Mouse (Mus musculus): ENCODE results near the gene Pcdh15. TPM values are rescaled to one million over a fixed set of nuclear protein-coding genes. Genes with fewer than 3 reads are reported as not detected.

Gene Pcdh15
- polyA plus RNA-seq, 1 experiment from 2014 or later, result 0.68 TPM

DNA sequence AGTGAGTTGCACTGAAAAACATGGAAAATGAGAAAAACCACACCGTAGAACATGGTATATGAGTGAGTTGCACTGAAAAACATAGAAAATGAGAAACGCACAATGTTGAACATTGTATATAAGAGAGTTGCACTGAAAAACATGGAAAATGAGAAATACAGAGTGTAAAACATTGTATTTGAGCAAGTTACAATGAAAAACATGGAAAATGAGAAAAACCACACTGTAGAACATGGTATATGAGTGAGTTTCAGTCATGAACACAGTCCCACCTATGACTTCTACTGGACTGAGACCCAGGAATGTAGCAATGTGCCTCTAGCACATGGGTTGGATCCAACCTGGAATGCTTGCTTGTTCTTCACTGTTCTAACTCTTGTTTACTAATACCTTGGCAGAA, 279.9 kb downstream of the Pcdh15 start:
- no peak overlapping the region for H3K27ac ChIP-seq (replicated peaks)
- DNase-seq (ENCODE audit: low spot score) (no peak), ATAC-seq (ENCODE audit: low FRiP score, low TSS enrichment) (no peak)
- no peak overlapping the region for H3K4me2 ChIP-seq (replicated peaks; ENCODE audit: low read depth)
- TF ChIP-seq EP300 (optimal IDR thresholded peaks at IDR 0.05) (no peak), CTCF (IDR thresholded peaks at IDR 0.05; ENCODE audit: low read depth) (no peak)
- H3K36me3 ChIP-seq (ENCODE audit: control insufficient read depth, insufficient read depth, low read length), result no peaks in the 10 kb centered on the region
- no peaks in the 10 kb centered on the region for H3K27me3 ChIP-seq (ENCODE audit: control insufficient read depth, insufficient read depth, low read length)
- H3K4me1 ChIP-seq (replicated peaks; ENCODE audit: control insufficient read depth, insufficient read depth), result no peaks in the 10 kb centered on the region
- H3K9me3 ChIP-seq (ENCODE audit: control insufficient read depth, low read length), result no peaks in the 10 kb centered on the region
- 89% methylated on average over 2 of the region's 2 CpGs for WGBS
- H3K9ac ChIP-seq (ENCODE audit: low read length), result no peak overlapping the region
- H3K4me3 ChIP-seq (ENCODE audit: low read depth, low read length), result no peak overlapping the region

DNA sequence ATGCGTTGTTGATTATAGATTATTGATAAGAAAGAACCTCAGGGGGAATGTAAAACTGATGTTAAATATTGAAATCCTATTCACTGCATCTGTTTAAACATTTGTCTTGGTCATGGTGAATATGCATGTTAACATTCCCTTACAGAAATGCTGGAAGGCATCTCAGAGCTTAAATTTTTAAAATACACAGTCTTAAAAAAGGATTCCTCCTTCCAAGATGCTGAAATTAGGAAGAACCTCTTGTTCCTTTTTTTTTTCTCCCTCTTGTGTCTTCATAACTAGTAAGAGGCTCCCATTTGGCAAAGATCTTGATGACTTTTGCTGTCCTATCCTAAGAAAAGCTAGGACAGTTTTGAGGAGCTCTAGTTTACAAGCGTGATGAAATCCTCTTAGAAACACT, 284.9 kb downstream of the Pcdh15 start:
- Histone ChIP-seq H3K9me3 (ENCODE audit: control insufficient read depth, low read length) (no peaks in the 10 kb centered on the region), H3K27me3 (ENCODE audit: control insufficient read depth, insufficient read depth, low read length) (no peaks in the 10 kb centered on the region), H3K4me1 (replicated peaks; ENCODE audit: control insufficient read depth, insufficient read depth) (no peaks in the 10 kb centered on the region), H3K9ac (ENCODE audit: low read length) (no peak overlapping the region), H3K4me2 (replicated peaks; ENCODE audit: low read depth) (no peak overlapping the region), H3K27ac (replicated peaks) (no peak overlapping the region), H3K4me3 (ENCODE audit: low read depth, low read length) (no peak overlapping the region), H3K36me3 (ENCODE audit: control insufficient read depth, insufficient read depth, low read length) (no peaks in the 10 kb centered on the region)
- ATAC-seq (ENCODE audit: low FRiP score, low TSS enrichment) (no peak), DNase-seq (ENCODE audit: low spot score) (no peak)
- 83% methylated on average over 2 of the region's 2 CpGs for WGBS
- TF ChIP-seq EP300 (optimal IDR thresholded peaks at IDR 0.05), result no peak
- TF ChIP-seq CTCF (IDR thresholded peaks at IDR 0.05; ENCODE audit: low read depth), result no peak

DNA sequence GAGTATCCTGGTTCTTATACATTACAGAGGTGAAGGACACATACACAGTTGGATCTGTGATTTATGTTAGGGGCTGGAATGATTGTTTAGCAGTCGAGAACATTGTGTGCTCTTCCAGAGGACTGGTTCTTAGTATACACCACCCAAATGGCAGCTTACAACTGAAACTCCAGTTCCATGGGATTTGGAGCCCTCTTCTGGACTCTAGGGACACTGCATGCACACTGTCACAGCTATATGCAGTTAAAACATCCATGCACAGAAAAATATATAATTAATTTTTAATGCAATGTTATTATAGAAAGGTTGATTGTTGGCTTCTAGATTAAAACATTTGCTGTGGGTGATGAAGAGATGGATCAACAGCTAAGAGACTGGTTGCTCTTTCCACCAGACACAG, 301.3 kb downstream of the Pcdh15 start:
- H3K27ac ChIP-seq (replicated peaks), result no peak overlapping the region
- WGBS, result 74% methylated on average over 1 of the region's 1 CpGs
- no peaks in the 10 kb centered on the region for H3K9me3 ChIP-seq (ENCODE audit: control insufficient read depth, low read length)
- no peak for TF ChIP-seq EP300 (optimal IDR thresholded peaks at IDR 0.05)
- TF ChIP-seq CTCF (IDR thresholded peaks at IDR 0.05; ENCODE audit: low read depth), result peak; percentile 58
- no peak for ATAC-seq (ENCODE audit: low FRiP score, low TSS enrichment)
- no peak for DNase-seq (ENCODE audit: low spot score)
- no peaks in the 10 kb centered on the region for H3K36me3 ChIP-seq (ENCODE audit: control insufficient read depth, insufficient read depth, low read length)
- H3K4me3 ChIP-seq (ENCODE audit: low read depth, low read length), result no peak overlapping the region
- no peaks in the 10 kb centered on the region for H3K27me3 ChIP-seq (ENCODE audit: control insufficient read depth, insufficient read depth, low read length)
- no peak overlapping the region for H3K4me2 ChIP-seq (replicated peaks; ENCODE audit: low read depth)
- no peaks in the 10 kb centered on the region for H3K4me1 ChIP-seq (replicated peaks; ENCODE audit: control insufficient read depth, insufficient read depth)
- no peak overlapping the region for H3K9ac ChIP-seq (ENCODE audit: low read length)

DNA sequence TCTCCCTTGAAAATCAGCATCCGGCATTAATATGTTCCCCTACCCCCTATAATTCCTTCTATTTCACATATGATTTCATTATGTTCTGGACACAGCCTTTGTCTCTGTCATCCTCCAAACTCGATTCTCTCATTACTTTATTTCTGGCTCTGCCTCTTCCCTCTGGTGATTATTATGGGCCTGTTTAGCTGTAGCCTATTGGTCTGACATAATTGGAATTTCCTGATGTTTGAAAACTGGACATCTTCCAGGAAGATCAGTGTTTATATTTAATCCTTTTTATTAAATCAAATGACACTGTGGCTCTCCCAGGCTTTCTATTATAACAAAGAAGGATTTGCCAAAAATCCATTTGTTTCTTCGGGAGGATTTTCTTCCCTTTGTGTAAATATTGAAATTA, 326.3 kb downstream of the Pcdh15 start:
- H3K9me3 ChIP-seq (ENCODE audit: control insufficient read depth, low read length), result no peaks in the 10 kb centered on the region
- H3K27ac ChIP-seq (replicated peaks), result no peak overlapping the region
- ATAC-seq (ENCODE audit: low FRiP score, low TSS enrichment), result no peak
- no peak for DNase-seq (ENCODE audit: low spot score)
- no peak overlapping the region for H3K4me3 ChIP-seq (ENCODE audit: low read depth, low read length)
- WGBS, result 39% methylated on average over 3 of the region's 3 CpGs
- H3K36me3 ChIP-seq (ENCODE audit: control insufficient read depth, insufficient read depth, low read length), result no peaks in the 10 kb centered on the region
- no peak overlapping the region for H3K4me2 ChIP-seq (replicated peaks; ENCODE audit: low read depth)
- no peaks in the 10 kb centered on the region for H3K4me1 ChIP-seq (replicated peaks; ENCODE audit: control insufficient read depth, insufficient read depth)
- H3K9ac ChIP-seq (ENCODE audit: low read length), result no peak overlapping the region
- H3K27me3 ChIP-seq (ENCODE audit: control insufficient read depth, insufficient read depth, low read length), result no peaks in the 10 kb centered on the region
- TF ChIP-seq CTCF (IDR thresholded peaks at IDR 0.05; ENCODE audit: low read depth), result no peak
- TF ChIP-seq EP300 (optimal IDR thresholded peaks at IDR 0.05), result no peak

- no peak overlapping the region for H3K9ac ChIP-seq (ENCODE audit: low read length)
- no peak for DNase-seq (ENCODE audit: low spot score)
- no peaks in the 10 kb centered on the region for H3K9me3 ChIP-seq (ENCODE audit: control insufficient read depth, low read length)
- H3K4me3 ChIP-seq (ENCODE audit: low read depth, low read length), result no peak overlapping the region
- no peak for ATAC-seq (ENCODE audit: low FRiP score, low TSS enrichment)
- no peak overlapping the region for H3K27ac ChIP-seq (replicated peaks)
- TF ChIP-seq EP300 (optimal IDR thresholded peaks at IDR 0.05) (no peak), CTCF (IDR thresholded peaks at IDR 0.05; ENCODE audit: low read depth) (no peak)
- H3K36me3 ChIP-seq (ENCODE audit: control insufficient read depth, insufficient read depth, low read length), result no peaks in the 10 kb centered on the region
- WGBS, result 86% methylated on average over 3 of the region's 3 CpGs
- H3K4me2 ChIP-seq (replicated peaks; ENCODE audit: low read depth), result no peak overlapping the region
- H3K4me1 ChIP-seq (replicated peaks; ENCODE audit: control insufficient read depth, insufficient read depth), result no peaks in the 10 kb centered on the region
- H3K27me3 ChIP-seq (ENCODE audit: control insufficient read depth, insufficient read depth, low read length), result no peaks in the 10 kb centered on the region
These were observed 332.2 kb downstream of the Pcdh15 start for GRCm38 (mm10) chr10:73431345-73431744.

DNA sequence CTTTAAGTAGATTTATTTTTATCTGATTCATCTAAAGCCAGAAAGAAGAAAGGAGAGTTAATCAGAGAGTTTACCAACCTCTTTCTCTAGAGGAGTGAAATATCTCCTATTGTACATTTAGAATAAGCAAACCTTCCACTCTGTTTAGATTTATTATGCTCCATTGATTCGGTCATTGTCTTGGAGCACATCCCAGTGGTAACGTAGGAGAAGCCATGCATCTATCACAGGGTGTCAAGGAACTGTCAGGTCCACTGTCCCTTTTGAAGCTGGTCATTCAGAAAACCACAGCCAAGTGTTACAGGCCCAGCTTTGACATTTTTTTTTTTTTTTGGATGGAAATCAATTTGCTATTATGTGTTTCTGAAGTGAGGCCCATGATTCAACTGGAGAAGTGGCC, 384.9 kb downstream of the Pcdh15 start:
- WGBS, result 34% methylated on average over 2 of the region's 2 CpGs
- H3K9ac ChIP-seq (ENCODE audit: low read length), result no peak overlapping the region
- H3K27me3 ChIP-seq (ENCODE audit: control insufficient read depth, insufficient read depth, low read length), result no peaks in the 10 kb centered on the region
- H3K27ac ChIP-seq (replicated peaks), result no peak overlapping the region
- no peaks in the 10 kb centered on the region for H3K4me1 ChIP-seq (replicated peaks; ENCODE audit: control insufficient read depth, insufficient read depth)
- no peak for TF ChIP-seq EP300 (optimal IDR thresholded peaks at IDR 0.05)
- no peak for TF ChIP-seq CTCF (IDR thresholded peaks at IDR 0.05; ENCODE audit: low read depth)
- H3K4me2 ChIP-seq (replicated peaks; ENCODE audit: low read depth), result no peak overlapping the region
- ATAC-seq (ENCODE audit: low FRiP score, low TSS enrichment) (no peak), DNase-seq (ENCODE audit: low spot score) (no peak)
- H3K36me3 ChIP-seq (ENCODE audit: control insufficient read depth, insufficient read depth, low read length), result no peaks in the 10 kb centered on the region
- H3K9me3 ChIP-seq (ENCODE audit: control insufficient read depth, low read length), result no peaks in the 10 kb centered on the region
- no peak overlapping the region for H3K4me3 ChIP-seq (ENCODE audit: low read depth, low read length)
